Mouse (Mus musculus): ENCODE data around the gene Ms4a10. TPM values are rescaled to one million over a fixed set of nuclear protein-coding genes. Genes with fewer than 3 reads are reported as not detected.

The Ms4a10 gene
- polyA plus RNA-seq (2017; shearing (Covaris generic)), result not detected

GRCm38 (mm10) chr19:10974238-10974865, at the start of gene Ms4a10:
TSS of gene Ms4a10 (minus strand) at chr19:10974670.

GRCm38 (mm10) chr19:11017891-11018290, 43.4 kb upstream of the Ms4a10 start, which contains the start of gene Ms4a18:
TSS of gene Ms4a18 (minus strand) at chr19:11018031.

GRCm38 (mm10) chr19:10993150-10993549, 18.7 kb upstream of the Ms4a10 start, which contains the start of gene Ms4a15:
TSS of gene Ms4a15 (minus strand) at chr19:10993250.

GRCm38 (mm10) chr19:10949112-10949511, 25.4 kb downstream of the Ms4a10 start, which contains the start of gene Ccdc86:
TSS of gene Ccdc86 (minus strand) at chr19:10949266.

GRCm38 (mm10) chr19:10937110-10937563, 37.3 kb downstream of the Ms4a10 start, which contains the start of gene Ptgdr2:
TSS of gene Ptgdr2 (plus strand) at chr19:10937160.

GRCm38 (mm10) chr19:10920532-10920931, 53.9 kb downstream of the Ms4a10 start, which contains the start of gene Zp1:
TSS of gene Zp1 (minus strand) at chr19:10920632.

Other genes starting within 250 kb of the Ms4a10 start
- 371 TPM for gene Cd5, start 235.7 kb downstream of the Ms4a10 start, polyA plus RNA-seq (2017; shearing (Covaris generic))
- gene Cd6, start 144.6 kb downstream of the Ms4a10 start, polyA plus RNA-seq (2017; shearing (Covaris generic)), result 429 TPM
- not detected for gene Slc15a3, start 134.9 kb downstream of the Ms4a10 start, polyA plus RNA-seq (2017; shearing (Covaris generic))
- 0.12 TPM for gene Tmem132a, start 104.7 kb downstream of the Ms4a10 start, polyA plus RNA-seq (2017; shearing (Covaris generic))
- 39.4 TPM for gene Tmem109, start 92.7 kb downstream of the Ms4a10 start, polyA plus RNA-seq (2017; shearing (Covaris generic))
- gene Prpf19, start 79.4 kb downstream of the Ms4a10 start, polyA plus RNA-seq (2017; shearing (Covaris generic)), result 81.2 TPM
- not detected for gene Zp1, start 54.0 kb downstream of the Ms4a10 start, polyA plus RNA-seq (2017; shearing (Covaris generic))
- gene Ptgdr2, start 37.5 kb downstream of the Ms4a10 start, polyA plus RNA-seq (2017; shearing (Covaris generic)), result not detected
- gene Ccdc86, start 25.4 kb downstream of the Ms4a10 start, polyA plus RNA-seq (2017; shearing (Covaris generic)), result 18.8 TPM
- gene Ms4a15, start 18.6 kb upstream of the Ms4a10 start, polyA plus RNA-seq (2017; shearing (Covaris generic)), result not detected
- not detected for gene Ms4a18, start 43.4 kb upstream of the Ms4a10 start, polyA plus RNA-seq (2017; shearing (Covaris generic))
- gene Ms4a8a, start 106.4 kb upstream of the Ms4a10 start, polyA plus RNA-seq (2017; shearing (Covaris generic)), result not detected
- gene 1700017D01Rik, start 156.2 kb upstream of the Ms4a10 start, polyA plus RNA-seq (2017; shearing (Covaris generic)), result not detected
- gene 1700025F22Rik, start 190.7 kb upstream of the Ms4a10 start, polyA plus RNA-seq (2017; shearing (Covaris generic)), result not detected
- gene Ms4a13, start 222.1 kb upstream of the Ms4a10 start, polyA plus RNA-seq (2017; shearing (Covaris generic)), result not detected